Mouse (Mus musculus) central nervous system, embryonic 18 days (tissue): Measurements from ENCODE around the gene Grip2. TPM values are rescaled to one million over a fixed set of nuclear protein-coding genes. Genes with fewer than 3 reads are reported as not detected.

Experiments used
- polyA plus RNA-seq: library from polyadenylated mRNA; depleted of rRNA; stranded (reverse); fragments of >200 nt; gene quantifications from 2 replicates; pipeline ENCODE4 v1.2.3, GENCODE M21; 2012; rRNA removed

Gene Grip2
- polyA plus RNA-seq, result 36.7 and 46.6 TPM in 2 replicates

GRCm38 (mm10) chr6:91827016-91827570, at the start of gene Grip2:
TSS of gene Grip2 (minus strand) at chr6:91827250.

Other genes starting within 250 kb of the Grip2 start
- 77.5 and 102 TPM in 2 replicates for gene Slc6a6, start 143.2 kb downstream of the Grip2 start, polyA plus RNA-seq
- 20.3 and 20.9 TPM in 2 replicates for gene Ccdc174, start 50.8 kb upstream of the Grip2 start, polyA plus RNA-seq
- gene 4930590J08Rik, start 75.6 kb upstream of the Grip2 start, polyA plus RNA-seq, result 2.4 and 2.5 TPM in 2 replicates
- gene Fgd5, start 151.6 kb upstream of the Grip2 start, polyA plus RNA-seq, result 8.0 and 8.9 TPM in 2 replicates